Mouse (Mus musculus): ENCODE measurements at regions not wholly inside any gene's neighbourhood (a gene's known extent, or its start where the extent isn't known, plus 50 kb on each side); places are given as distances from the start of the nearest gene placed in this dataset.
A peak's percentile ranks its signal among the peaks of the same experiment; 100 is the strongest.

- no peaks in the 10 kb centered on the region for H3K9me3 ChIP-seq
- H3K4me3 ChIP-seq: no peak overlapping the region
- ATAC-seq (ENCODE audit: low FRiP score, low read depth): 0 out of 2 replicates have a peak, but pooled peaks have one; percentile 54
- H3K27me3 ChIP-seq: no peaks in the 10 kb centered on the region
- peak overlapping the region; percentile 23; the same call in 1 of the 2 replicates for H3K4me2 ChIP-seq
- no peaks in the 10 kb centered on the region for H3K36me3 ChIP-seq
- H3K4me1 ChIP-seq (replicated peaks): peaks cover 11% of the 10 kb centered on the region; the same call in 1 of the 2 replicates
- no peak overlapping the region for H3K9ac ChIP-seq
- no peak overlapping the region for H3K27ac ChIP-seq (replicated peaks)
- WGBS: 28% methylated on average over 9 of the region's 9 CpGs
Measured at GRCm38 (mm10) chr3:38820787-38821186, 66.0 kb upstream of the Fat4 start.

GRCm38 (mm10) chr3:38820315-38820714 is 66.4 kb upstream of the Fat4 start:
- peak; percentile 63; the same call in 1 of the 2 replicates for ATAC-seq (ENCODE audit: low FRiP score, low read depth)
- H3K36me3 ChIP-seq: no peaks in the 10 kb centered on the region
- no peaks in the 10 kb centered on the region for H3K9me3 ChIP-seq
- H3K4me3 ChIP-seq: no peak overlapping the region
- no peak overlapping the region for H3K27ac ChIP-seq (replicated peaks)
- no peak overlapping the region for H3K4me2 ChIP-seq
- H3K27me3 ChIP-seq: no peaks in the 10 kb centered on the region
- peaks cover 11% of the 10 kb centered on the region; the same call in 1 of the 2 replicates for H3K4me1 ChIP-seq (replicated peaks)
- 79% methylated on average over 7 of the region's 7 CpGs for WGBS
- no peak overlapping the region for H3K9ac ChIP-seq

GRCm38 (mm10) chr3:38817651-38818050 is 69.1 kb upstream of the Fat4 start:
- ATAC-seq (ENCODE audit: low FRiP score, low read depth): no peak
- Histone ChIP-seq H3K27me3 (no peaks in the 10 kb centered on the region), H3K27ac (replicated peaks) (no peak overlapping the region), H3K9me3 (no peaks in the 10 kb centered on the region), H3K4me1 (replicated peaks) (peaks cover 11% of the 10 kb centered on the region; the same call in 1 of the 2 replicates), H3K4me3 (no peak overlapping the region), H3K4me2 (no peak overlapping the region), H3K36me3 (no peaks in the 10 kb centered on the region), H3K9ac (no peak overlapping the region)
- 64% methylated on average over 5 of the region's 5 CpGs for WGBS

- H3K4me3 ChIP-seq: no peak overlapping the region
- no peak for ATAC-seq (ENCODE audit: low FRiP score, low read depth)
- no peaks in the 10 kb centered on the region for H3K27me3 ChIP-seq
- WGBS: 39% methylated on average over 4 of the region's 4 CpGs
- no peak overlapping the region for H3K9ac ChIP-seq
- H3K27ac ChIP-seq (replicated peaks): no peak overlapping the region
- no peaks in the 10 kb centered on the region for H3K9me3 ChIP-seq
- no peaks in the 10 kb centered on the region for H3K36me3 ChIP-seq
- H3K4me2 ChIP-seq: no peak overlapping the region
- no peaks in the 10 kb centered on the region for H3K4me1 ChIP-seq (replicated peaks)
Measured at GRCm38 (mm10) chr3:38812457-38812856, 74.3 kb upstream of the Fat4 start.

GRCm38 (mm10) chr3:38811635-38812034 is 75.1 kb upstream of the Fat4 start:
- H3K4me1 ChIP-seq (replicated peaks): no peaks in the 10 kb centered on the region
- ATAC-seq (ENCODE audit: low FRiP score, low read depth): no peak
- H3K4me3 ChIP-seq: no peak overlapping the region
- WGBS: 92% methylated on average over 8 of the region's 8 CpGs
- no peak overlapping the region for H3K27ac ChIP-seq (replicated peaks)
- no peaks in the 10 kb centered on the region for H3K9me3 ChIP-seq
- H3K36me3 ChIP-seq: no peaks in the 10 kb centered on the region
- H3K4me2 ChIP-seq: no peak overlapping the region
- no peaks in the 10 kb centered on the region for H3K27me3 ChIP-seq
- no peak overlapping the region for H3K9ac ChIP-seq

- WGBS: 77% methylated on average over 1 of the region's 1 CpGs
- no peaks in the 10 kb centered on the region for H3K27me3 ChIP-seq
Measured at GRCm38 (mm10) chr3:38806469-38807055, 80.2 kb upstream of the Fat4 start.

GRCm38 (mm10) chr3:38806036-38806435 is 80.7 kb upstream of the Fat4 start:
- Histone ChIP-seq H3K4me3 (no peak overlapping the region), H3K27ac (replicated peaks) (no peak overlapping the region), H3K27me3 (no peaks in the 10 kb centered on the region), H3K9ac (no peak overlapping the region), H3K36me3 (no peaks in the 10 kb centered on the region), H3K9me3 (no peaks in the 10 kb centered on the region), H3K4me2 (no peak overlapping the region), H3K4me1 (replicated peaks) (no peaks in the 10 kb centered on the region)
- 67% methylated on average over 5 of the region's 5 CpGs for WGBS
- no peak for ATAC-seq (ENCODE audit: low FRiP score, low read depth)

More at GRCm38 (mm10) chr3:38806469-38807055, 80.2 kb upstream of the Fat4 start:
- H3K27ac ChIP-seq (replicated peaks): no peak overlapping the region
- H3K9me3 ChIP-seq: no peaks in the 10 kb centered on the region
- H3K4me2 ChIP-seq: no peak overlapping the region
- no peak overlapping the region for H3K4me3 ChIP-seq
- no peak for ATAC-seq (ENCODE audit: low FRiP score, low read depth)
- H3K9ac ChIP-seq: no peak overlapping the region
- no peaks in the 10 kb centered on the region for H3K36me3 ChIP-seq
- H3K4me1 ChIP-seq (replicated peaks): no peaks in the 10 kb centered on the region

- H3K4me2 ChIP-seq: no peak overlapping the region
- H3K27ac ChIP-seq (replicated peaks): no peak overlapping the region; the same call in 1 of the 2 replicates
- WGBS: 54% methylated on average over 11 of the region's 11 CpGs
- peaks cover 9% of the 10 kb centered on the region for H3K4me1 ChIP-seq (replicated peaks)
- no peaks in the 10 kb centered on the region for H3K27me3 ChIP-seq
- no peaks in the 10 kb centered on the region for H3K9me3 ChIP-seq
- peak; percentile 85 for ATAC-seq (ENCODE audit: low FRiP score, low read depth)
- no peak overlapping the region for H3K4me3 ChIP-seq
- no peak overlapping the region for H3K9ac ChIP-seq
- H3K36me3 ChIP-seq: no peaks in the 10 kb centered on the region
Measured at GRCm38 (mm10) chr3:38795646-38796301, 91.0 kb upstream of the Fat4 start.

GRCm38 (mm10) chr3:38793221-38793620 is 93.5 kb upstream of the Fat4 start:
- Histone ChIP-seq H3K9ac (no peak overlapping the region), H3K4me2 (no peak overlapping the region), H3K4me3 (no peak overlapping the region), H3K27me3 (no peaks in the 10 kb centered on the region), H3K9me3 (no peaks in the 10 kb centered on the region), H3K36me3 (no peaks in the 10 kb centered on the region), H3K4me1 (replicated peaks) (peaks cover 7% of the 10 kb centered on the region; the same call in 1 of the 2 replicates), H3K27ac (replicated peaks) (no peak overlapping the region)
- ATAC-seq (ENCODE audit: low FRiP score, low read depth): no peak
- 83% methylated on average over 3 of the region's 3 CpGs for WGBS

GRCm38 (mm10) chr3:38788751-38789150 is 98.0 kb upstream of the Fat4 start:
- Histone ChIP-seq H3K9me3 (no peaks in the 10 kb centered on the region), H3K9ac (no peak overlapping the region), H3K36me3 (no peaks in the 10 kb centered on the region), H3K4me3 (no peak overlapping the region), H3K27me3 (no peaks in the 10 kb centered on the region), H3K27ac (replicated peaks) (0 out of 2 replicates have a peak overlapping the region, but pooled peaks have one; percentile 25), H3K4me2 (no peak overlapping the region), H3K4me1 (replicated peaks) (0 out of 2 replicates have a peak, but pooled peaks cover 3% of the 10 kb centered on the region)
- 11% methylated on average over 2 of the region's 2 CpGs for WGBS
- ATAC-seq (ENCODE audit: low FRiP score, low read depth): peak; percentile 80

- H3K27ac ChIP-seq (replicated peaks): no peak overlapping the region
- H3K27me3 ChIP-seq: no peaks in the 10 kb centered on the region
- H3K36me3 ChIP-seq: no peaks in the 10 kb centered on the region
- 84% methylated on average over 6 of the region's 6 CpGs for WGBS
- no peak overlapping the region for H3K4me3 ChIP-seq
- H3K9me3 ChIP-seq: no peaks in the 10 kb centered on the region
- no peak for ATAC-seq (ENCODE audit: low FRiP score, low read depth)
- 0 out of 2 replicates have a peak, but pooled peaks cover 6% of the 10 kb centered on the region for H3K4me1 ChIP-seq (replicated peaks)
- H3K4me2 ChIP-seq: no peak overlapping the region
- H3K9ac ChIP-seq: no peak overlapping the region
Measured at GRCm38 (mm10) chr3:38783711-38784110, 103.0 kb upstream of the Fat4 start.

- Histone ChIP-seq H3K36me3 (no peaks in the 10 kb centered on the region), H3K9me3 (no peaks in the 10 kb centered on the region), H3K4me2 (no peak overlapping the region), H3K27me3 (no peaks in the 10 kb centered on the region), H3K9ac (no peak overlapping the region), H3K4me1 (replicated peaks) (0 out of 2 replicates have a peak, but pooled peaks cover 5% of the 10 kb centered on the region), H3K27ac (replicated peaks) (no peak overlapping the region), H3K4me3 (no peak overlapping the region)
- WGBS: 44% methylated on average over 3 of the region's 3 CpGs
- ATAC-seq (ENCODE audit: low FRiP score, low read depth): no peak
Measured at GRCm38 (mm10) chr3:38783051-38783450, 103.7 kb upstream of the Fat4 start.
